Mouse (Mus musculus) right cerebral cortex, adult 18-20 months (tissue): ENCODE measurements around the gene Cox6b1.

Experiments used
- DNase-seq: peaks from one replicate; pipeline ENCODE4 v3.0.0; 2022; ENCODE audit warnings: mixed read lengths

Gene Cox6b1

DNA sequence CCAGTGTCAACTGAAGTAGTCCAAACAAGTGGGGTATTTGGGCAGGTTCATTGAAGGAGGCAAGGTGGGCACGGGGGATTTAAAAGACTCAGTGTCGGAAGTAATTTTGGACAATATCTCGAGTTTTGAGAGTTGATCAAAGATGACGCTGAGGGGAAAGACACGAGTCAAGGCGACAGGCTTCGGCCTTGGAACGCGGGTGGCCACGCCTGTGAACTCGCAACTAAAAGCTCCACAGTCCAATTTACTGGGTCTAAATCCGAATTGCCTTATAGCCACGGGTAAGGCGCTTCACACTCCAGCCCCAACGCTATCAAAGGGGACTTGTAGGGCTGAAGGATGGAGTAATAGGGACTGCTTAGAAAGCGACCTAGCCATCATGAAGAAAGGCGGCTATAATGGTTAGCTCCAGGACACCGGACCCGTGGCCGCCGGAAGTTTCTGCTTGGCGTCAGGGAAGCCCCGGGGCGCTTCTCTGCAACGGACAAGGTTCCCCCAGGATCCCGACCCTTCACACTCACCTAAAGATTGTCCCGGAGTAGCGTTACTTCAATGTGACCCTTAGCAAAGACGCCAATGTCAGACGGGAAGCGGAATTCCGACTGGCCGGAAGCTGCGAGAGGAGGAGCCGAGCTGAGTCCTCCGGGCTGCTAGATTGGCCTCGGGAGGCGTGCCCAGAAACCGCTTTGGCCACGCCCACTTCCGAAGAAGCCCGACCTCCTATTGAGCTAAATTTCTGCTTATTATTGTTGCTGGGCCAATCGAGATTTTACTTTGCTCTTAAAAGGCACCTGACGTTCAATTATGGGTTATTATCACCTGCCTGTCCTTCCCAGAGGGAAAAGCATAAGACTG, at the start of gene Cox6b1:
Gene Cox6b1 (minus strand): TSS at position 622 of the 855 bp plus-strand sequence.
- DNase-seq = peak; percentile 91

DNA sequence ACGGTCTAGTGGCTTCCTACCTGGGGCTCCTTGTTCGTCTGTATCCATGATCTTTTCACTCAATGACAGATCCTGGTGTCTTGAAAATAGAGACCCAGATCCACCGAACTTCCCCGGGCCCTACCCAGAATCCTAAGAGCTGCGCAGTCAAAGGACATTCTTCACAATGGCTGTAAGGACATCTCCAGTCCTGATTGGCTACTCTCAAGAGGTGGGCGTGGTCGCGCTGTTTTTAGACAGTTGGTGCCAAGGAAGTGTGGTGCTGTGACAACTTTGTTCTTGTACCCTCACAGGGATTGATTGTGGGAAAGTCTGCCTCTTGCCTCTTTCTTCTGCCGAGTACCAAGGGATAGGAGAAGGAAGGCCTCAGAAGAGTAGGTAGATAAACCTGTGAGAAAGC, 45.5 kb upstream of the Cox6b1 start, which contains the start of gene Pmis2:
Gene Pmis2 (minus strand): TSS at position 126 of the 400 bp plus-strand sequence.
- no peak for DNase-seq

DNA sequence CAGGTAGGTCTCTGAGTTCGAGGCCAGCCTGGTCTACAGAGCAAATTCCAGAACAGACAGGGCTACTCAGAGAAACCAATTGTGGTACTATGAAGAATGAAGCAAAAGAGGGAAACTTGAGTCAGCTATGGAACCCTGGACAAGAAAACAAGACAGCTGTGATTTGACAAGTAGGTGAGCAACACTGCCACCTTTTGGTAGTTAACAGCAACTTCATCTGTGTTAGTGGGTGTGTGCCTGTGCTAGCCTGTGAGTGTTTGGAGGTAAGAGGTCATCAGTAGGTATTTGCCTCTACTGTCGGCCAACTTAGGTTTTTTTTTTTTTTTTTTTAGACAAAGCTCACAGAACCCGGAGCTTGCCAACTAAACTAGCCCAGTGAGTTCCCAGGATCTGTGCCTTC, 43.3 kb upstream of the Cox6b1 start:
- DNase-seq = no peak

DNA sequence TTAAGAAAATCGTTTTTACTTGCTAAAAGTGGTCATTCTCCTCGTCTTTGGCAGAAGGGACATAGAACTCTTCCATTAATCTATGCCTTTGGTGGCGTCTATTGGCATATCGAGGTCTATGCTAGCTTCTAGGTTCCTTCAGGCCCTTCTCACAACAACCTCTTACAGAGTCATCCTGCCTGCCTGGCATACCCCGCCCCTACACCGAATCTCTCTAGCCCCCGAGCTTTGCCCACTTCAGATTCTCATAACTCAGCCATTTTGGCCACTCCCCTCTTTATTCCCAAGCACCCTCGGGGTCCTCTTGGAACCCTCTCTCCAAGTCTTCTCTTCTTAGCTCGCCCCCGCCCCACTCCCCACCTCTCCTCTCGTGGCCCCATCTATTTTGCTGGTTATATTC, 39.4 kb upstream of the Cox6b1 start:
- no peak for DNase-seq

DNA sequence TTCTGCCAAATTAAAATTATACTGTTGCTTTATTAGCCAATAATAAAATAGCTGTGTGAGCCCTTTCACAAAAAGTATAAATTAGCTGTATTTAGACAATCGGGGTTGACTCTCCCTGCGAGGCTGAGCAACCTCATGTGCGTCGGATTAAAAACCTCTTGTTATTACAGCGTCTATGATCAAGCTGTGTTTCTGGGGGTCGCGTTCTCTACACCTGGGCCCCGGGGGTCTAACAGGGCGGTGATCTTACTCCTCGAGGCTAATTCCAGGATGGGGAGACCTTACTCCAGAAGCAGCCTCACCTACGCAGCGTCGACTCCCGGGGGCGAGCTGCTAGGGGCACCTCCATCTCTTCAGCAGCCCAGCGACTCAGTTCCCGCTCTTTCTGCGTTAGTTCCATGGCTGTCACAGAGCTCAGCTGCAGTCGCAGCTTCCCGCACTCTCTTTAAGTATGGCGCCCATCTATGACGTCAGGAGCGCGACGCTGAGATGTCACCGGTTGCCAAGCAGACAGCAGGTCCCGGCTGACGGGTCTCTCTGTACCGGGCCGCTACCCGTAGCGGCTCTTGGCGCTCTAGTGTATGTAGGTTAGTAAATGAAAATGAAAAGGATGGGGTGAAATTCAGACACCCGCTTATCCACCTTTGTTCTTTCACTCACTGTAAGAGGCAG, 38.7 kb upstream of the Cox6b1 start, which contains the start of gene Haus5:
Gene Haus5 (minus strand): TSS at position 466 of the 672 bp plus-strand sequence.
- DNase-seq = peak; percentile 93

DNA sequence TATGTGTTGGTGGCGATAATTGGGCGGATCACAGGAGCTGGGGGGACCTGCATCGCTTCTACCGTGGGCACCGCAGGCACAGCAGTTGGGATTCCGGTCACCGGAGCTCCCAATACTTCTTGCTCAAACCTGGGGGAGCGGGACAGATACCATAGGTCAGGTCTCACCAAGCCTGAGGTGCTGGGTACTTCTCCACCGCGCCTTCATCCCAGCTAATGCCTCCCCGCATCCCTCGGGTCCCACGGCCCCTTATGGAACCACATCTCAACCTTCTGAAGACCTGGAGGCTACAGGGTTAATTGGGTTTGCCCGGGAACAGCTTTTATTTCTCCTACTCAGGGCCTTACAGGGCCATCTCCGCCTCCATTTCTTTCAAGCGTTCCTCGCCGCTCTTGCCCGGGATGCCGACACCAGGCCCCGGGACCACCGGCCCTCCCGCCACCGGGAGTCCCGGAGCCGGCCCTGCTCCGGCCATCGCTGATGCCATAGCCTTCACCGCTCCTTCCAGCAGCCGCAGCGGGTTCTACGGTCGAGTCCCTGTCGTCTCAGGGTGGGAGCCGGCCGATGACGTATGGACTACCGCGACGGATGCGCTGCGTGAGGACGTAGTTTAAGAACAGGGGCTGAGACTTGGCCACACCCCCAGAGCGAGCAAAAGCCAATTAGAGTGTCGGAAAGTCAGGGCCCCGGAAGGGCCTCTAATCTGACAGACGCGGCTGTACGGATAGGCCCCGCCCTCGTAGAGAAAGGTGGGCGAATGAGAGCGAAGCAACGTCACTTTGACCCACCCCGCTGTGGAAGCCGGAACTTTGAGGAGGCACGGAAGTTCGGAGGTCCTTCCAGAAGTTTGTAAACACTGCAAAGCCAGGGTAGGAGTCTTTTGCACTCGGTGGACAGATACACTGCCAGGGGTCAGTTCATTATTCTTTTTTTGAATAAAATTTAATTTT, 23.9 kb upstream of the Cox6b1 start, which contains the start of gene Rbm42:
Gene Rbm42 (minus strand): TSS at position 727 of the 950 bp plus-strand sequence.
- DNase-seq = peak; percentile 99

DNA sequence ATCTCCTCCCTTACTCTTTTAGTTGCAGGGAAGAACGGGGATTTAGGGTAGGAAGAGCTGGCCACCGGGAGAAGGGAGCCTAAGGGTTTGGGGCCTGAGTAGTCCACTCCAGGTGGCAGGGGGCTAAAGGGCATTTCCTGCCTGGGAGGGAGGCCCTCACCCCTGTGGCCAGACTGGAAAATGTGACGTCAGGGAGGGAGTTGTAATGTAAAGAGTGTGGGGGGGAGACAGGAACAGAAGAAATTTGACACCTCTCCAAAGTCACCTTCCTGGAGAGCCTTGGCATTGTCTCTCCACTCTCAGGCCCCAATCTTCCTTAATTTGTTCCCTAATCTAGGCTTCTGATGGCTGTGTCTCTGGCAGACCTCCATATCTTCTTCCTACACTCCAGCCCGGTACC, 13.1 kb upstream of the Cox6b1 start:
- no peak for DNase-seq

DNA sequence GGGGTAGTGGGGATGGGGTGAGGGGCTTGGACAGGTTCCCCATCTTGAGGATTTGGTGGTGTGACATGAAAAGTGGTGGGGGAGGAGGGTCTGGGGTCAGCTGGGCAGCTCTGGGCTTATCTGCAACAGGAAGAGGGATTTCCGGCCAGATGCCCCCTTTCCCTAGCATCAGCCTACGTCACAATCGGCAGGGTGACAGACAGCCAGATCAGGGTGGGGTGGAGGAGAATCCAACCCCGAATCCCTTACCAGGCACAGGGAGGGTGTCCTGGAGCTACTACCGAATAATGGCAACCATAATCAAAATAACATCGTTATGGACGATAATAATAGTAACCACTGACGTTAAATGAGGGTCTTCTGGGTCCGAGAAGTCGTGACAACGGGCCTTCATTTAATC, 10.4 kb upstream of the Cox6b1 start:
- DNase-seq = no peak

DNA sequence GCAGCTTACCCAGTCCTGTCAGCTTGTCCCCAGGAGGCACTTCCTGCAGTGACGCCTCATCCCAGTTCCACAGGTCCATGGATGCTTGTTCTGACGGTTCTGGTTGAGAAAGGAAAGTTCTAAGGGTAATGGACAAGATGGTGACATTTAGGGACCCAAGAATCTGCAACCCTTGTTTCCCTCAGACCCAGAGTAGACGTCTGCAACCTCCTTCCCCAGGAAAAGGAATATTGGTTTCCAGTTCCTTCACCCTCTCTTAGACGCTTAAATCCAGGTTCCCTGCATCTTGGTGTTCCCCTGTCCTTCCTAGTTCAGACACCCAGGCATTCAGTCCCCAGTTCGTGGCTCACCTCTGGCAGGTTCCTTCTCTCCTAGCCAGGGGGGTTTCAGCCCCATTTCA, 9.8 kb upstream of the Cox6b1 start, which contains the start of gene Etv2:
Gene Etv2 (minus strand): TSS at position 101 of the 400 bp plus-strand sequence.
- DNase-seq = no peak

DNA sequence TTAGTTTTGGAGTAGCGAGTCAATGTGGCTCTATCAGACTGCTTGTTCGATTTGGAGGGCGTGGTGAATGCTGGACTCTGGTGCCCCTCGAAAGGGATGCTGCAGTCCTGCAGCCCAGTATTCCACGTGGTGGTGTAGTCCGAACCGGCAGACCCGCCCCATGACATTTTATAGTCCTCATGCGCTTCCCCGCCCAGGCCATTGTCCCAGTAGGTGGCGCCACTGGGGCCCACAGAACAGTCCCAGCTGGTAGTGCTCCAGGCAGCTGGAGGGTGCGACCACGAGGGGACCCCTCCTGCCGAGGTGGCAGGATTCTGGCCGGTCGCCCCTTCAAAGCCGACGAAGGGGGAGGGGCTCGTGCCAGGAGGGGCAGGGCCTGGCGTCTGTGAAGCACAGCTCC, 8.7 kb upstream of the Cox6b1 start:
- no peak for DNase-seq

DNA sequence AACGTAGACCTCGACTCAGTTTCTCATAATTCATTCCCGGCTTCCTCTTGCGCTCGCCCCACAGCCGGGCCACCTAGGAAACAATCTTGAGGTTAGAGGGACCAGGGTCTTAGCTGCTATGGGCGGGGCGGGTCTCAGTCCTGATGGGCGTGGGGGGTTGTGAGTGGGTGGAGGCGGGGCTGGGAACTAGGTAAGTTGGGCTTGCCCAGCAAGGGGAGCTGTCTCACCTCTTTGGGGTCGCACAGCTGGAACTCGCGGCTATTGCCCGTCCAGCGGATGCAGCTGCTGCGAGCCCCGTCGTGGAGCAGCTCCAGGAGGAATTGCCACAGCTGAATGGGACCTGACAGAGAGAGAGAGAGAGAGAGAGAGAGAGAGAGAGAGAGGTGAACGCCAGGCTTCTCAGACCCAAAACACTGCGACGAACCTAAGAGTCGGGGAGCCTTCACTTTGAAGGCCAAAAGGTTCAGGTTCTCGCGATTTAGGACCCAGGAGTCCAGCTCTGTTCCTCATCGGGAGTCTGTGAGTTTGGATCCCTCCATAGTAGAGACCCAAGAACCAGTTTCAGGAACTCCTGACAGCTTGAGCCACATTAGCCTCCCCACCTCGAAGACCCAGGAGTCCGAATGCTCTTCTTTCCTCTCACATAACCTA, 7.9 kb upstream of the Cox6b1 start:
- no peak for DNase-seq

DNA sequence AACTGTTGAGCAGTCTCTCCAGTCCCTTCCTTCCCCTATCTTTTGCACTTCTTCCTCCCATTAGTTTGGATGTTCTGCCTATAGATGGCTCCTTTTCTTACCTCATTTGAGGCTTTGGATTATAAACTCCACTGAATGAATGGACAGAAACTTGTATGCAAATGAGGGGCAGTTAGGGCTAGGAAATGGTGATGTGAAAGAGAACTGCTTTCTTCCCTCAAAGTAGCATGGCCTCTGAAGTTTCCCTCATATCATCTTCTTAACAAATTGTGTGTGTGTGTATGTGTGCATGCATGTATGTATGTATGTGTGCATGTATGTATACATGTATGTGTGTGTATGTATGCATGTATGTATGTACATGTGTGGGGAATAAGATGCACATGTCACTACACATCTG, 3.1 kb upstream of the Cox6b1 start:
- DNase-seq = no peak

DNA sequence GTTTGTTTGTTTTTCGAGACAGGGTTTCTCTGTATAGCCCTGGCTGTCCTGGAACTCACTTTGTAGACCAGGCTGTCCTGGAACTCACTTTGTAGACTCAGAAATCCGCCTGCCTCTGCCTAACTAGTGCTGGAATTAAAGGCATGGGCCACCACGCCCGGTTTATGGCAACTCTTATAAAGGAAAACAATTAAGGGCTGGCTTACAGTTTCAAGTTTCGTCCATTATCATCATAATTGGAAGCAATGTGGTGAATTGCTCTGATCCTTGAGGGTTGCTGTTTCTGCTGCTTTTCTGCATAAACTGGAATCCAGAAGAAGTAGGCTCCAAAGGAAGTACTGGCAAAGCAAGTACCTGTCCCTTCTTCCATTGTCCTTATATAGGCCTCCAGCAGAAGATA, 696 bp upstream of the Cox6b1 start:
- no peak for DNase-seq

DNA sequence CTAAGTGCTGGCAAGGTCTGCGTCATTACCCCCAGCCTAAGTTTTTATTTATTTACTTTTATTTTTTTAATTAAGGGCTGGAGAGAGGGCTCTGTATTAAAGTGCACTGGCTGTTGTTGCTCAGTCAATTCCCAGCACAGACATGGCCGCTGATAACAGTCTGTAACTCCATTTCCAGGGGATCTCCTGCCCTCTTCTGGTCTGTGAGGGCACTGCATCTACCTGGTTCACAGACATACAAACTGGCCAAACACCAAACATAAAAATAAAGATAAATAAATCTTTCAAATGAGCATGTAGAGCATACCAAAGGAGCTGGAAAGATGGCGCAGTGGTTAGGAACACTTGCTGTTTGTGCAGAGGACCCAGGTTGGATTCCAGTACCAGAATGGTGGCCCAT, 6.7 kb downstream of the Cox6b1 start:
- DNase-seq = no peak

DNA sequence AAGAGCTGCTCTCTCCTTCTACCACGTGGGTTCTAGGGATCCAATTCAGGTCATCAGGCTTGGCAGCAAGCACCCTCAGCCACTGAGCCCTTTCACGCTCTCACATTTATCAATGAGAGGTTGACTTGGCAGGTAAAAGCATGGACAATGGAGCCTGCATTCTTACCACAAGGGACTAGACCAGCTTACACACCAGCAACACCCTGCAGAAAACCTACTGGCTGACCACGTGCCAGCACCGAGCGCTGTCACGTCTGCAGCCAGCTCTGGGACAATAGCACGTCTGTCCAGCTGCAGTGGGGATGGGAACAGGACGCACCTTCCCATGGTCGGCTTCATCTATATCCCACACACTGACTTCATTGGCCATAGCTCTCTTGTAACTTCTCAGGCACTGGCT, 7.3 kb downstream of the Cox6b1 start:
- no peak for DNase-seq

DNA sequence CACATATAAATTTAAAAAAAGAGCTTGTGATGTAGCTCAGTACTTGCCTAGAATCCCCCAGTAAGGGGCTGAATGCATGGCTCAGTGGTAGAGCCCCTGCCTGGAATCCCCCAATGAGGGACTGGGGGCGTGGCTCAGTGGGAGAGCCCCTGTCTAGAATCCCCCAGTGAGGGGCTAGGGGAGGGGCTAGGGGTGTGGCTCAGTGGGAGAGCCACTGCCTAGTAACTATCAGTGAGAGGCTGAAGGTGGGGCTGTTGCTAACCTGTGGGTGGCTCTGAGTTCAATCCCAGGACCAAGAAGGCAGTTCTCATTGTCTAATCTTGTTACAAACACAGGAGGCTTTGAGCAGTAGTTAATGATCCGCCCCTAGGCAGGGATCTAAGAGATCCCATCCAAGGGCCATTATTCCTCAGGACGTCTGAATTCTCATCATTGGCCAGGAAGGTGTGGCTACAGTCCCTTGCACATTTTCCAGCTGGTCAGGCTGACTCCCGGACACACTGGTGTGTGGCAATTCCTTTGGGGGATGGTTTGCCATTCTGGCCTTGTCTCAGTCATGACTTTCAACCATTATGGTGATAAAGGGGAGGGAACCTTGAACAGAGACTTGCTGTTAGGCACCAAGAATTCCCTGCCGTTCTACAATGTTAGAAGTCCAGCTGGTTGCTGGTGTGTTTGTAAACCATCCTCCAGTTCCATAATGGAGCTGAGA, 10.7 kb downstream of the Cox6b1 start:
- no peak for DNase-seq

DNA sequence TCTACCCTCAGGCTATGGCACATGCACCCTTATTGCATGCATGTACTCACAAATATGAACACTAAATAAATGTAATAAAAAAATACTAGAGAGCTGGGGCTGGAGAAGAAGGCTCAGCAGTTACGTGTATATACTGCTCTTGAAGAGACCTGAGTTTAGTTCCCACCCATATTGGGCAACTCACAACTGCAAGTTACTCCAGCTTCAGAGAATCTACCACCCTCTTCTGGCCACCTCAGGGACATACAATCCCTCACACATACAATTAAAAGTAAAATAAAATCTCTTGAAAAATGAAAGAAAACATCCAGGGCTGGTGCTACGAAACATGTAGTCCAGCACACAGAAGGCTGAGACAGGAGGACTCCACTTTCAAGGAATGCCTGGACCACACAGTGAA, 11.5 kb downstream of the Cox6b1 start:
- no peak for DNase-seq

DNA sequence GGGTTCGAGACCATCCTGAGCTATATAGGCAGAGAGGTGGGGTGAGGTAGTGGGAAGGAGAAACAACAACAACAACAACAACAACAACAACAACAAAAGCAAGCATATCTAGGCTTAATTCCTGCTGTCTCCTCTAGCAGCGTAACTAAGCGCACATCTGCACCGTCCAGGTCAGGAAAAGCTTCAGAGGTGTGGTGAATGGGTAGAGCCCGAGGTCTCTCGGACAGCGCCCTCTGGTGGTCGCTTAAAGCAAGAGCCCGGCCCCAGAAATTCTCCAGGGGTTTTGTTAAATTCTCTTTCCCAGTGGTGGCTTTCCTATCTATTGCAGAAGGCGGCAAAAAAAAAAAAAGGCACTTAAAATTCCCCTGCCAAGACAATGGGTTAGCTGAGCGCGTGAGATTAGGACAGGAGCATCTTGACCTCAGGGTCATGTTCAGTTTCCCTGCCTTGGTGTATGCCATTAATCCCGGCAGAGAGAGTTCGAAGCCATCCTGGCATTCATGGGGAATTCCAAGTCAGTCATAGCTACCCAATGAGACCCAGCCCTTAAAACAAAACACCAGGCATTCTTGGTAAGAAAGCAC, 12.3 kb downstream of the Cox6b1 start:
- no peak for DNase-seq

DNA sequence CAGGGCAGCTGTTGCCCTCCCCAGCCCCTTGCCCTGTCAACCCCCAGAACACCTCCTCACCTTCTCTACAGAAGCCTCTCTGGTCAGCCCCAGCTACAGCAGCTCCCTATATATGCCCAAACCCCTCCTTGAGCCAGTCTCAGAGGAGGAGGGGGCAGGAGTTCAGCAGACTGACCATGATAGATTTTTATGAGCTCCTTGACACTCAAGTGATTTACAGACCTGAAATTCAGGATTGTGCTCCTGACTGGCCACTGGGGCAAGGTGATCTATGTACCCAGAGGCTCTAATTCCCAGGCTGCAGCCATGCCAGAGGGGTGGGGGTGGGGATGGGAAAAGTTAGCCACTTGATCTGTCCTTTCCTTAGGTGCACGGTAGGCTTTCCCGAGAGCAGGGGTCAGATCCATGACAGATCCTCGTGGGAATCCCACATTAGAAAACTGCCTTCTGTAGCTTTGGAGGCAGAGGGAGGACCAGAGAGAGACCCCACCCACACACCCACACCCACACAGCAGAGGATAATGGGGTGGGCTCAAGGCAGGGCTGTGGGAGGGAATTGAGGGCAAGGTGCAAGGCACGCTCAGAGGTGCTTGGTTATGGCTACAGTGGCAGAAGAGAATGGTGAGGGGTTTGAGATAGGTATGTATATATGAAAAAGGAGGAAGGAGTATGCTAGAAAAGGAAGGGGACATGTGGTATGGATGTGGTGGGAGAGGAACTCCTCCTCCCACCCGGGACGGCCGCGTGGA, 13.1 kb downstream of the Cox6b1 start, which contains the start of gene Upk1a:
Gene Upk1a (minus strand): TSS at position 194 of the 749 bp plus-strand sequence.
- no peak for DNase-seq

DNA sequence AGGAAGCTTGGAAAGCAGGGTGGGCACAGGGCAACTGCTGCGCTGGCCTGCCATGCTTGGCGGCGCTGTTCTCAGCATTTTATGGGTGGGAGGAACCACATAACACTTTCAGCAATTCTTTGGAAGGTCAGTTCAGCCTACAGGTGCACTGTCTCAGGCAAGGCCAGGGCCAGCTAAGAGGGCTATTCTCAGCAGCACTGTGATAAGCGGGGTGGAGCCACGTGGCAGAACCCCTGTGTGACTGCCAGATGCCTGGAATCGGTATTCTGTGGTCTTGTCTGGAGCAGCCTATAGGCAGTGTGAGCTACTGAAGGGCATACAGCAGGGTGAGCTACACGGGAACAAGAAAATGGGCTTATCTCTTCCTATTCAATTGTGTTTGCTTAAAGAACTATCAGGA, 15.9 kb downstream of the Cox6b1 start:
- DNase-seq = no peak
